Mouse (Mus musculus): ENCODE measurements around the gene Ccng2.

- TF ChIP-seq CTCF (IDR thresholded peaks at IDR 0.05; ENCODE audit: insufficient read depth, low read depth, low read length) (no peak), POLR2A (IDR thresholded peaks at IDR 0.05; ENCODE audit: insufficient read depth, low read depth, low read length) (no peak)
Observed at GRCm38 (mm10) chr5:93270095-93270494, 3.0 kb downstream of the Ccng2 start.

All from olfactory bulb, adult 2 months (tissue).